Mouse (Mus musculus) cortical plate, adult 2 months (tissue): ENCODE measurements at regions not wholly inside any gene's neighbourhood (a gene's known extent, or its start where the extent isn't known, plus 50 kb on each side); places are given as distances from the start of the nearest gene placed in this dataset.

Experiments
- CTCF ChIP-seq: fragments of 200-500 bp; IDR thresholded peaks from 2 replicates; pipeline ENCODE4 v1.5.1; 2011; ENCODE audit warnings: mild to moderate bottlenecking, control low read depth, low read length; ENCODE audit not compliant: insufficient read depth; ENCODE audit errors: extremely low read depth
- POLR2A ChIP-seq: fragments of 200-500 bp; IDR thresholded peaks from 2 replicates; pipeline ENCODE4 v1.6.1; 2011; ENCODE audit warnings: mild to moderate bottlenecking, low read length, control low read depth; ENCODE audit not compliant: insufficient read depth; ENCODE audit errors: extremely low read depth

- no peak for TF ChIP-seq POLR2A
- TF ChIP-seq CTCF: no peak
Measured at GRCm38 (mm10) chr1:83752976-83753375, 345.0 kb upstream of the Sphkap start.
